Mouse (Mus musculus) left cerebral cortex, adult 11 months (tissue): ENCODE results near the gene Ccnk.

Experiments
- DNase-seq: peaks from one replicate; pipeline ENCODE4 v3.0.0; 2022; ENCODE audit warnings: low spot score

Gene Ccnk

DNA sequence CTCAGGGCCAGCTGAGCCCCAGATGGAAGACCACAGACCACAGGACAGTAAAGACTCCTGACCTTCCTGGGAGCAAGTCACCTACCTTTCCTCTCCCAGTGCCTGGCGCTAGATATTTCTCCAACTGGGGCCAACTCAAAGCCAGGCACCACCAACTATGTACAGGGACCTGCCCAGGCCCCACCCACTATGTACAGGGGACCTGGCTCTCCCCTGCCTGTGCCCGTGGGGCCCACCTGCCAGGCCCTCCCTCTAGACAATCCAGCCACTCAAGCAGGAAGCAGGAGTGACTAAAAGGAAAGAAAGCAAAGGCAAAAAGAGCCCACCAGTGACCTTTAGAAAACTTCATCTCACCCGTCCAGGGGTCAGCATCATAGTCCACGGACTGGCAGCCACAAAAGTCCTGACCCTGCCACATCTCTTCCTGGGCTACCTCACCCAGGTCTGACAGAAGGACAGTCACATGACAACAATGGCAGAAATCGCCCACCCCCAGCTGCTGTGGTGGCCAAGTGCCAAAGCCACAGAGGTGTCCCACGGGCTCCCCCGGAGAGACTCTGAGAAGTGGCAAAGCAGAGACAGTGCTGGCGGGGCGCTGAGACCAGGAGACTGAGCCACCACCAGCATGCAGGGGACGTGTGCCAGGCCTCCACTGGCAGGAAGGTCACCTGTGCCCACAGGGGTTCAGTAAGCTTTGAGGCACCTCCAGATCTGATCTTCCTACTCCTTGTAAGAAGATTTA is 67.6 kb downstream of the Ccnk start:
- DNase-seq = no peak

DNA sequence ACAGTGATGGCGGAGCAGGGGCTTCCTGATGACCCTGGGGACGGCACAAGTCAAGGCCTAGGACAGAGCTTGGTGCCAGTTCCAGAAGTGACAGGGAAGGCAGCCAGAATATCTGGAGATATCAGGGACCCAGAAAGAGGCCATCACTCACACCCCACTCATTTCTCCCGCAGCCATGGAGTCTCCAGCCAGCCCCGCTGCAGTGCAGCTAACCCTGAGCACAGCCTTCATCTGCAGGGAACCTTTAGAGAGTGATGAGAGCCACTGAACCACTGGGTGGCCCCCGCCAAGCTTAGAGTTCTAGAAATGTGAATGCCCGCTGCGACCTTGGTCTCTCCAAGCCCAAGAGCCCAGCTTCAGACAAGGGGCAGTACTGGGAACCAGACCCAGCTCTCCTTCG is 69.6 kb downstream of the Ccnk start:
- no peak for DNase-seq

DNA sequence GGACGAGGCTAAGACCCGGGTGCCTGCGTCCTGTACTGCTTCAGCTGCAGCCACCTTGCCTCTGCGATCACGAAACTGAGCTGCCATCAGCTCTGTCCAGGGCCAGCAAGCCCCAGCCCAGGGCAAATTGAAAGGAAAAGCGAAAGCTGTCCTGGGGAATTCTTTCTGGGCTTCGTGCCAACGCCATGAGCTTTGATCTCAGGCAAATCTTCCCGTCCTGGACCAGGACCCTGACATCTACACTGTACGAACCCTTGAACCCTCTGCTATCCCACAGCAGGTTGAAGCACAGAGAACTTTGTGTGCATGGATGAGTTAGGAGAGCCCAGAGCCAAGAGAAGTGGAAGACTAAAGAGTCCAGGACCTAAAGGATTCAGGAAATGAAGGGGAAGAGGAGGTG is 70.1 kb downstream of the Ccnk start:
- DNase-seq = no peak

DNA sequence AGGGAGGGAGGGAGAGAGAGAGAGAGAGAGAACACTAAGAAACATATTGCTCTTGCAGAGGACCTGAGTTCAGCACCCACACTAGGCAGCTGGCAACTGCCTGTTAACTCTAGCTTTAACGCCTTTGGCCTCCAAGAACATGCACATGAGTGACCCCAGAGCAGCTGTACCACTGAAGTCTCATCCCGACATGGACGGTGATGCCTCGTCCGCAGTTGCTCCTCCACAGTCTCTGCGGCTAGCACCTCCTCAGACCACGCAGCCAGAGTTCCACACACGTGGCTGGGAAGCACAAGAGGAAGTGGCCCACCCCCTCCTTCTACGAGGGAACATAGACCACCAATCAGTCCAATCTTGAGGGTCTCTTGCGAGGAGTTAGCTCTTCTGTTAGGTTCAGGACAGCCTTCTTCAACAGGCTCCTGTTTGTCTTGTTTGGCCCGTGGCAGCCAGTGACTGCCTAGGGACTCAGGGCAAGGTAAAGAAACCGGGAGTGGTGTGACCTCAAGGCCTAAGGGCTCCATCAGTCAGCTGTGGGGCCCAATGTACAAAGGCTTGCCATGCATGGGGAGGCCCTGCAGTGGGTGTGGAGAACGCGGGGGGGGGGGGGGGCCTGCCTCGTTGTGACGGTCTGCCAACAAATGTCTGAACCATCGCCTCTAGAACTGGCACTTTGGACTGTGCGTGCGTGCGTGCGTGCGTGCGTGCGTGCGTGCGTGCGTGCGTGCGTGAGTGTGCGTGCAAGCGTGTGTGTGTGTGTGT is 71.8 kb downstream of the Ccnk start:
- no peak for DNase-seq

DNA sequence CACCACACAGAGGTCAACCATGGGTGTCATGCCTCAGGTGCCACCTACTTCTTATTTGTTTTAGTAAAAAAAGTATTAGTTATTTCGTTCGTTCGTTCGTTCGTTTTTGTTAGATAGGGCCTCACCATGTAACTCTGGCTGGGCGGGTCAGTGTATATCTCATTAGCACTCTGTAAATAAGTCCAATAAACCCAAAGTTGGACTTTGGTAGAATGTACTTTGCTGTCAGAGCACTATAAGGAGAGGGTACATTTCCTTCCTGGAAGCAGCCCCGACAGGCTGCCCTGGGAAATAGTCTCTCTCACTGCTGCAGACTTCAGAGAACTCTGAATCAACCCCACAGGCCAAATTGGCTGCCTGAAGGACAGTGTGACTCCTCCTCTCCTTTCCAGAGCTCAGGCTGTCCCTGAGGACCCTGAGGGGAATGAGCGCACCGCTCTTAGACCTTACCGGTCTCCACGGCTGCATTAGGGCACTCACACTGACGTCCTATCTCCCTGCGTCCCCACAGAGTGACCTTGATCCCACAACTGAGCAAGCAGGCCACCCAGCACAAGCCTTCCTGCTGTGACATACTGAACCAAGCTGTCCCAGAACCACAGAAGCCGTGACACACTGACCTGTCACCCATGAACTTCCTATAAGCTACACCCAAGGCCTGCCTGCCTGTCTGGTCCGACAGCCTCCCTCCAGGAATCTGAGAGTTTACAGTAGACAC is 72.6 kb downstream of the Ccnk start:
- no peak for DNase-seq
